Mouse (Mus musculus) G1E (cell line): ENCODE data around the gene Tab1. TPM values are rescaled to one million over a fixed set of nuclear protein-coding genes. Genes with fewer than 3 reads are reported as not detected.
"Not testable (repeated sequence)": the region's sequence is repeated elsewhere in the genome, so short reads cannot be mapped to it uniquely, and the experiment has no call there.

ENCODE experiments used
- ATAC-seq: 2 replicates; pipeline ENCODE4 v1.8.0; 2016; ENCODE audit warnings: mild to moderate bottlenecking; ENCODE audit not compliant: insufficient number of reproducible peaks, poor library complexity, low FRiP score, severe bottlenecking; ENCODE audit errors: extremely low read depth
- DNase-seq: peaks from one replicate; pipeline ENCODE4 v3.0.0; 2012; ENCODE audit warnings: low spot score
- H3K27me3 ChIP-seq: 2 replicates; pipeline ENCODE4 v1.6.1; 2012; ENCODE audit warnings: mild to moderate bottlenecking, low read length, inconsistent platforms; ENCODE audit not compliant: insufficient read depth
- H3K36me3 ChIP-seq: replicated peaks from 2 replicates; pipeline ENCODE3; 2012; ENCODE audit warnings: mild to moderate bottlenecking, inconsistent platforms
- H3K4me1 ChIP-seq: 2 replicates; pipeline ENCODE4 v1.6.1; 2012; ENCODE audit warnings: low read depth, low read length, inconsistent platforms, mixed read lengths; ENCODE audit not compliant: insufficient read depth
- H3K4me3 ChIP-seq: 2 replicates; pipeline ENCODE4 v1.5.1; 2012; ENCODE audit warnings: low read depth, mild to moderate bottlenecking, inconsistent platforms, low read length, moderate library complexity, mixed read lengths
- H3K9me3 ChIP-seq: replicated peaks from 2 replicates; pipeline ENCODE4 v1.6.1; 2012; ENCODE audit warnings: inconsistent platforms
- CTCF ChIP-seq: IDR thresholded peaks from 2 replicates; pipeline ENCODE4 v1.5.1; 2012; ENCODE audit warnings: low read depth, low read length, inconsistent platforms, mixed read lengths
- GATA1 ChIP-seq: IDR thresholded peaks from 2 replicates; pipeline ENCODE4 v1.6.1; 2012; ENCODE audit warnings: borderline replicate concordance, low read length, inconsistent platforms, mixed read lengths
- GATA2 ChIP-seq: IDR thresholded peaks from 2 replicates; pipeline ENCODE4 v1.6.1; 2012; ENCODE audit warnings: low read depth, low read length, inconsistent platforms, borderline replicate concordance
- POLR2AphosphoS5 ChIP-seq: IDR thresholded peaks from 2 replicates; pipeline ENCODE4 v1.6.1; 2012; ENCODE audit warnings: low read depth, low read length, inconsistent platforms; ENCODE audit not compliant: insufficient replicate concordance
- TAL1 ChIP-seq: conservative IDR thresholded peaks from 2 replicates; pipeline ENCODE4 v1.6.1; 2012; ENCODE audit warnings: low read depth, low read length, inconsistent platforms, mixed read lengths
- polyA plus RNA-seq: library from polyadenylated mRNA; stranded (reverse); fragments of >175 nt; gene quantifications from 2 replicates; pipeline ENCODE4 v1.2.3, GENCODE M21; 2012
- total RNA-seq, 2 experiments: library from RNA; stranded (forward) in 1 of 2; stranded (reverse) in 1 of 2; fragments of 200-1000 nt in 1 of 2; fragments of >200 nt in 1 of 2; fragmentation: Nextera tagmentation in 1 of 2; gene quantifications; 2 replicates each; pipeline ENCODE4 v1.2.3; 2014 to 2017

Tab1 gene
- total and polyA plus RNA-seq, 3 experiments: 22.3 to 29.1 (median 27.2) TPM

DNA sequence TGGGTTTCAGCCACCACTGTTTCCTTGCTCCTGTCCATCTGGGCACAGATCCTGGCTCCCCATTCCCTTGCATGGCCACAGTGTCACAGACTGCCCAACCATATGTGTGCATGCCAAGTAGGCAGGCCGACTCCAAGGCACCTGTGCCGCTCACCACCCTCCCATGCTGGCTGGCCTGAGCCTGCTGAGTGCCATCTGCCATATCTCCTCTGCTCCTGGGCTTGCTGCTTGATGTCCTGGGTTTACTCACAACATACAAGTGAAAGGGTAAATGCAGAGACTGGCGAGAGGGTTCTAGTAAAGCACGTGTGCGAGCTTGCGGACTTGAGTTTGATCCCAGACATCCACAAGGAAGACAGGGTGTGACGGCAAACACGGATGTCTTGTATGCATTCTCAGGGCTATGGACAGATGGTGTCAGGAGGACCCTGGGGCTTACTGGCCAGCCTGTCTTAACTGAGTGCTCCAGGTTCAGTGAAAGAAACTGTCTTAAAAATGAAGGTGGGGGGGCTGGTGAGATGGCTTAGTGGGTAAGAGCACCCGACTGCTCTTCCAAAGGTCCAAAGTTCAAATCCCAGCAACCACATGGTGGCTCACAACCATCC, 11.1 kb upstream of the Tab1 start:
- peaks cover 61% of the 10 kb centered on the region for H3K36me3 ChIP-seq
- ATAC-seq (no peak), DNase-seq (no peak)
- H3K27me3 ChIP-seq: no peaks in the 10 kb centered on the region
- H3K4me3 ChIP-seq: no peak overlapping the region; the same call in 1 of the 2 replicates
- peaks cover 28% of the 10 kb centered on the region for H3K4me1 ChIP-seq
- TF ChIP-seq TAL1 (no peak), GATA2 (no peak), CTCF (no peak), POLR2AphosphoS5 (no peak), GATA1 (no peak)
- no peaks in the 10 kb centered on the region for H3K9me3 ChIP-seq

DNA sequence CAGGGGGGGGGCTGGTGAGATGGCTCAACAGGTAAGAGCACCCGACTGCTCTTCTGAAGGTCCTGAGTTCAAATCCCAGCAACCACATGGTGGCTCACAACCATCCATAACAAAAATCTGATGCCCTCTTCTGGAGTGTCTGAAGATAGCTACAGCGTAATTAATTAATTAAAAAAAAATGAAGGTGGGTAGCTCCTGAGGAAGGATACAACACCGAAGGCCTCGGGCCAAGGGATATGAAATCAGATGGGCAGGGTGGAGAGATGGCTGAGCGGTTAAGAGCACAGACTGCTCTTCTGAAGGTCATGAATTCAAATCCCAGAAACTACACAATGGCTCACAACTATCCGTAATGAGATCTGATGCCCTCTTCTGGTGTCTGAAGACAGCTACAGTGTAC, 10.5 kb upstream of the Tab1 start:
- H3K27me3 ChIP-seq, H3K4me3 ChIP-seq, DNase-seq, ATAC-seq, H3K9me3 ChIP-seq: not testable (repeated sequence)
- peaks cover 27% of the 10 kb centered on the region for H3K4me1 ChIP-seq
- peaks cover 55% of the 10 kb centered on the region for H3K36me3 ChIP-seq

GRCm38 (mm10) chr15:80124651-80125050, 8.3 kb upstream of the Tab1 start:
- TF ChIP-seq TAL1 (no peak), CTCF (no peak), GATA2 (no peak), POLR2AphosphoS5 (no peak), GATA1 (no peak)
- DNase-seq: no peak
- Histone ChIP-seq H3K4me1 (peaks cover 36% of the 10 kb centered on the region), H3K36me3 (peaks cover 46% of the 10 kb centered on the region), H3K9me3 (no peaks in the 10 kb centered on the region), H3K4me3 (no peak overlapping the region), H3K27me3 (no peaks in the 10 kb centered on the region)
- ATAC-seq: no peak

DNA sequence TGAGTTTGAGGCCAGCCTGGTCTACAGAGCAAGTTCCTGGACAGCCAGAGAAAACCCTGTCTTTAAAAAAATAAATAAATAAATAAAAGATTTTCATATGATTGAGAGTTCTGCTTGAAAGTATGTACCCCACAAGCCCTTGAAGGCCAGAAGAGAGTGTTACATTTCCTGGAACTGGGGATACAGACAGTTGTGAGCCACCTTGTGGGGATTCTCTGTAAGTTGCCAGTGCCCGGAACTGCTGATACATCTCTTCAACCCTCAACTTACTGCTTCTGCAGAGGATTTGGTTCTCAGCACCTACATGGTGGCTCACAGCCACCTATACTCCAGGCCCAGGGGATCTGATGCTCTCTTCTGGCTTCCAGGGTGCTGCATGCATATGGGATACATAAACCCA, 5.7 kb upstream of the Tab1 start:
- no peak for DNase-seq
- H3K4me3 ChIP-seq: no peak overlapping the region
- ATAC-seq: no peak
- TF ChIP-seq TAL1 (no peak), GATA2 (no peak), POLR2AphosphoS5 (no peak), GATA1 (no peak), CTCF (no peak)
- no peaks in the 10 kb centered on the region for H3K9me3 ChIP-seq
- H3K4me1 ChIP-seq: peaks cover 56% of the 10 kb centered on the region
- no peaks in the 10 kb centered on the region for H3K27me3 ChIP-seq
- peaks cover 32% of the 10 kb centered on the region for H3K36me3 ChIP-seq

- DNase-seq (no peak), ATAC-seq (no peak)
- H3K4me1 ChIP-seq: peaks cover 75% of the 10 kb centered on the region
- H3K36me3 ChIP-seq: peaks cover 25% of the 10 kb centered on the region
- H3K27me3 ChIP-seq: no peaks in the 10 kb centered on the region
- H3K9me3 ChIP-seq: no peaks in the 10 kb centered on the region
- TF ChIP-seq TAL1 (peak; percentile 38), POLR2AphosphoS5 (no peak), GATA1 (no peak)
- no peak overlapping the region for H3K4me3 ChIP-seq
These were observed 2.9 kb upstream of the Tab1 start for GRCm38 (mm10) chr15:80129982-80130381.

DNA sequence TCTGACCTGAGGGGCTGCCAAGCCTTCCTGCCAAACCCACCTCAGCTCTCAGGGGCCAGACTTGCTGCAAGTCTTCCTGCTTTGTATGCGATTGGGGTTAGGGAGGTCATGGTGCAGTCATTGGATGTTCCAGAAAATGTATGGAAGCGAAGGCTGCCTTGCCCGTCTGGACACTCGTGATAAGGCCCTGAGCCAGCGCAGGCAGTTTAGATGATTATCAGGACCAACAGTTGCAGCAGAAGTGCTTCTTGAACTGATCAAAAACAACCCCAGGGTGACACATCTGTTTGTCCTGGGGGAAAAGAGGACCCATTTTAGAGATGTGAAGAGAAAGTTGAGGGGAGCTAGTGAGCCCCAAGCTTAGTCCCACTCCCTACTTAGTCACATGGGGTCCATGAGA, 2.2 kb upstream of the Tab1 start:
- TF ChIP-seq CTCF (no peak), GATA2 (peak; percentile 68; the same call in 1 of the 2 replicates), TAL1 (peak; percentile 98)
- DNase-seq (peak; percentile 48), ATAC-seq (peak; percentile 74)
- H3K9me3 ChIP-seq: no peaks in the 10 kb centered on the region
- no peaks in the 10 kb centered on the region for H3K27me3 ChIP-seq
- H3K4me1 ChIP-seq: peaks cover 80% of the 10 kb centered on the region
- peak overlapping the region; percentile 62; the same call in 1 of the 2 replicates for H3K4me3 ChIP-seq
- H3K36me3 ChIP-seq: peaks cover 22% of the 10 kb centered on the region

GRCm38 (mm10) chr15:80131421-80131820, 1.5 kb upstream of the Tab1 start:
- Histone ChIP-seq H3K4me3 (peak overlapping the region; percentile 62; the same call in 1 of the 2 replicates), H3K36me3 (peaks cover 27% of the 10 kb centered on the region), H3K9me3 (no peaks in the 10 kb centered on the region), H3K27me3 (no peaks in the 10 kb centered on the region), H3K4me1 (peaks cover 82% of the 10 kb centered on the region)
- ATAC-seq: no peak
- TF ChIP-seq TAL1 (no peak), GATA1 (no peak), POLR2AphosphoS5 (no peak), CTCF (no peak), GATA2 (no peak)
- no peak for DNase-seq
